Comparison of ENCODE assay signal across 11 mouse cellular contexts in the genomic region with DNA sequence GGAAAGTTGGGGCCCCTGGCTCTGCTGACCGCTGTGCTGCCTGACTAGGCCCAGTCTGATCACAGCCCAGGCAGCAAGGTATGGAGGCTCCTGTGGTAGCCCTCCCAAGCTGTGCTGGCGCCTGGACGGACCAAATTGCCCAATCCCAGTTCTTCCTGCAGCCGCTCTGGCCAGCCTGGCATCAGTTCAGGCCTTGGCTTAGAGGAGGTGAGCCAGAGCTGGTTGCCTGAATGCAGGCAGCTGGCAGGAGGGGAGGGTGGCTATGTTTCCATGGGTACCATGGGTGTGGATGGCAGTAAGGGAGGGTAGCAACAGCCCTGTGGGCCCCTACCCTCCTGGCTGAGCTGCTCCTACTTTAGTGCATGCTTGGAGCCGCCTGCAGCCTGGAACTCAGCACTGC. TPM values are rescaled to one million over a fixed set of nuclear protein-coding genes. Genes with fewer than 3 reads are reported as not detected.
DNase-seq lines count a peak whose midpoint lies in the region; ATAC-seq and TF ChIP-seq lines count a peak whose summit lies in the region.
"Had no signal": no experiment of that assay in that cellular context is flagged by ENCODE, and none has a peak within 500 bp of the region (broad histone marks: within the 10 kb centered on the region; RNA-seq: fewer than 3 reads in every experiment).

No protein-coding gene starts in this region.

- TF ChIP-seq CTCF in kidney, adult 2 months (conservative IDR thresholded peaks at IDR 0.05; ENCODE audit: insufficient read depth, insufficient read length, low read depth, low read length) = no peak

- peaks cover 11% of the 10 kb centered on the region for H3K36me3 ChIP-seq in hindbrain, embryonic 14.5 days (replicated peaks; ENCODE audit: control insufficient read depth, insufficient read depth)
- peaks cover 28% of the 10 kb centered on the region for H3K36me3 ChIP-seq in hindbrain, embryonic 12.5 days
- no peaks in the 10 kb centered on the region for H3K36me3 ChIP-seq in kidney, adult 2 months (ENCODE audit: control insufficient read depth, insufficient read depth, low read length)
- H3K36me3 ChIP-seq: liver, embryonic 15.5 days had no signal

- H3K4me2 ChIP-seq in hindbrain, embryonic 14.5 days (replicated peaks) = no peak overlapping the region
- no peak overlapping the region for H3K4me2 ChIP-seq in hindbrain, embryonic 12.5 days (replicated peaks)
- H3K4me2 ChIP-seq: liver, embryonic 15.5 days had no signal

- TF ChIP-seq POLR2A in kidney, adult 2 months (IDR thresholded peaks at IDR 0.05; ENCODE audit: low read depth, low read length) = no peak

- 62% methylated on average over 5 of the region's 5 CpGs for WGBS in hindbrain, embryonic 14.5 days
- WGBS in hindbrain, embryonic 12.5 days = 90% methylated on average over 5 of the region's 5 CpGs
- WGBS in kidney, adult 2 months = 79% methylated on average over 5 of the region's 5 CpGs

- peak; percentile 83; the same call in 1 of the 2 replicates for ATAC-seq in hindbrain, embryonic 14.5 days (ENCODE audit: low FRiP score)
- no peak for ATAC-seq in hindbrain, embryonic 12.5 days (ENCODE audit: low FRiP score)
- ATAC-seq in megakaryocyte progenitor cell, adult 5-6 weeks (replicated peaks; ENCODE audit: poor library complexity) = no peak

- H3K9me3 ChIP-seq in hindbrain, embryonic 14.5 days (ENCODE audit: control insufficient read depth, low read length) = no peaks in the 10 kb centered on the region
- H3K9me3 ChIP-seq in hindbrain, embryonic 12.5 days (replicated peaks) = no peaks in the 10 kb centered on the region
- H3K9me3 ChIP-seq: liver, embryonic 15.5 days had no signal

- H3K4me3 ChIP-seq in hindbrain, embryonic 14.5 days (replicated peaks; ENCODE audit: low read length) = no peak overlapping the region
- no peak overlapping the region for H3K4me3 ChIP-seq in hindbrain, embryonic 12.5 days
- no peak overlapping the region for H3K4me3 ChIP-seq in kidney, adult 2 months (ENCODE audit: insufficient read depth, low read depth, low read length)
- H3K4me3 ChIP-seq: liver, embryonic 15.5 days had no signal

- peak; percentile 48 for DNase-seq in hindbrain, embryonic 14.5 days (ENCODE audit: low spot score)
- peak; percentile 41 for DNase-seq in adipocyte (ENCODE audit: low spot score)
- DNase-seq in cerebellum, adult 18-20 months = peak; percentile 79 to 84
- DNase-seq in layer of hippocampus, postnatal 14 days (ENCODE audit: low spot score in 2 of 2) = peak; percentile 58 to 80
- no peak for DNase-seq in spleen, postnatal 4 days (ENCODE audit: low spot score in 2 of 2)
- DNase-seq in kidney, adult 2 months = no peak
- DNase-seq: thymus, postnatal 25 days had no signal

- H3K4me1 ChIP-seq in hindbrain, embryonic 14.5 days (replicated peaks; ENCODE audit: control insufficient read depth, insufficient read depth, low read length) = no peaks in the 10 kb centered on the region; the same call in 1 of the 2 replicates
- H3K4me1 ChIP-seq in hindbrain, embryonic 12.5 days = no peaks in the 10 kb centered on the region
- no peaks in the 10 kb centered on the region for H3K4me1 ChIP-seq in kidney, adult 2 months (ENCODE audit: control insufficient read depth, insufficient read depth, low read length)
- H3K4me1 ChIP-seq: liver, embryonic 15.5 days had no signal

- H3K27me3 ChIP-seq in hindbrain, embryonic 14.5 days (ENCODE audit: control insufficient read depth, insufficient read depth, low read length) = no peaks in the 10 kb centered on the region
- H3K27me3 ChIP-seq in hindbrain, embryonic 12.5 days = no peaks in the 10 kb centered on the region
- H3K27me3 ChIP-seq in kidney, adult 2 months (replicated peaks; ENCODE audit: control insufficient read depth, insufficient read depth, low read length) = no peaks in the 10 kb centered on the region

- no peak overlapping the region for H3K9ac ChIP-seq in hindbrain, embryonic 14.5 days
- H3K9ac ChIP-seq in hindbrain, embryonic 12.5 days = no peak overlapping the region
- H3K9ac ChIP-seq: liver, embryonic 15.5 days had no signal

- H3K27ac ChIP-seq in hindbrain, embryonic 14.5 days = no peak overlapping the region
- no peak overlapping the region for H3K27ac ChIP-seq in hindbrain, embryonic 12.5 days
- no peak overlapping the region for H3K27ac ChIP-seq in kidney, adult 2 months (ENCODE audit: insufficient read depth, low read depth, low read length)
- H3K27ac ChIP-seq: kidney, postnatal 0 days; liver, embryonic 15.5 days had no signal

RNA-seq across cellular contexts. Expression of gene Tyro3, which starts 19.5 kb away (rescaled TPM):
- 26.4 and 26.7 TPM in 2 replicates for polyA plus RNA-seq in hindbrain, embryonic 14.5 days (2014; fragmentation: Nextera tagmentation; extraction: Ambion mirVana)
- 27.1 and 27.8 TPM in 2 replicates for polyA plus RNA-seq in hindbrain, embryonic 12.5 days (2016; fragmentation: Nextera tagmentation; extraction: Ambion mirVana)
- 10 to 100 TPM; 61.3 to 62.1 TPM for total RNA-seq in layer of hippocampus, postnatal 14 days (2021)
- polyA plus RNA-seq in kidney, adult 2 months (2012; rRNA removed) = 2.5 and 3.0 TPM in 2 replicates
- not detected in 2 replicates for total RNA-seq in megakaryocyte progenitor cell, adult 5-6 weeks (2015)
- not detected in 2 replicates for total RNA-seq in megakaryocyte progenitor cell, adult 5-6 weeks (2017)

RNA-seq across cellular contexts. Expression of gene Rpap1, which starts 29.7 kb away (rescaled TPM):
- 15.8 and 18.1 TPM in 2 replicates for polyA plus RNA-seq in hindbrain, embryonic 14.5 days (2014; fragmentation: Nextera tagmentation; extraction: Ambion mirVana)
- 29.3 and 31.0 TPM in 2 replicates for polyA plus RNA-seq in hindbrain, embryonic 12.5 days (2016; fragmentation: Nextera tagmentation; extraction: Ambion mirVana)
- 10 to 100 TPM; 18.3 to 18.7 TPM for total RNA-seq in layer of hippocampus, postnatal 14 days (2021)
- 13.8 and 16.7 TPM in 2 replicates for polyA plus RNA-seq in kidney, adult 2 months (2012; rRNA removed)
- 6.6 TPM in 2 replicates for total RNA-seq in megakaryocyte progenitor cell, adult 5-6 weeks (2015)
- total RNA-seq in megakaryocyte progenitor cell, adult 5-6 weeks (2017) = 9.6 and 9.7 TPM in 2 replicates

RNA-seq across cellular contexts. Expression of gene Ltk, which starts 56.8 kb away (rescaled TPM):
- polyA plus RNA-seq in hindbrain, embryonic 14.5 days (2014; fragmentation: Nextera tagmentation; extraction: Ambion mirVana) = 1.6 and 2.7 TPM in 2 replicates
- 0.23 and 0.34 TPM in 2 replicates for polyA plus RNA-seq in hindbrain, embryonic 12.5 days (2016; fragmentation: Nextera tagmentation; extraction: Ambion mirVana)
- 10 to 100 TPM in 1 of 2 experiments, 1 to 10 TPM in 1; 6.0 to 10.5 TPM for total RNA-seq in layer of hippocampus, postnatal 14 days (2021)
- polyA plus RNA-seq in kidney, adult 2 months (2012; rRNA removed) = 2.0 and 2.6 TPM in 2 replicates
- not detected in 2 replicates for total RNA-seq in megakaryocyte progenitor cell, adult 5-6 weeks (2015)
- total RNA-seq in megakaryocyte progenitor cell, adult 5-6 weeks (2017) = not detected in 2 replicates

Comparison
In these comparisons a context has a peak if more than half of its experiments do, and no peak if none do; other contexts are left out.
1. DNase-seq: peak in hindbrain, embryonic 14.5 days (single experiment), adipocyte (single experiment), cerebellum, adult 18-20 months (2 of 2) and layer of hippocampus, postnatal 14 days (2 of 2); none in spleen, postnatal 4 days (0 of 2) and kidney, adult 2 months (single experiment).